Mouse (Mus musculus) bone marrow, adult 2 months (tissue): Measurements from ENCODE around the gene Ttc39a.

Experiments
- CTCF ChIP-seq: fragments of 200-500 bp; IDR thresholded peaks from 2 replicates; pipeline ENCODE4 v1.5.1; 2011; ENCODE audit warnings: low read length, control low read depth; ENCODE audit not compliant: control insufficient read depth, insufficient read depth
- POLR2A ChIP-seq: fragments of 200-500 bp; IDR thresholded peaks from 2 replicates; pipeline ENCODE4 v1.6.1; 2011; ENCODE audit warnings: low read depth, mild to moderate bottlenecking, control low read depth, low read length, borderline replicate concordance; ENCODE audit not compliant: control insufficient read depth

DNA sequence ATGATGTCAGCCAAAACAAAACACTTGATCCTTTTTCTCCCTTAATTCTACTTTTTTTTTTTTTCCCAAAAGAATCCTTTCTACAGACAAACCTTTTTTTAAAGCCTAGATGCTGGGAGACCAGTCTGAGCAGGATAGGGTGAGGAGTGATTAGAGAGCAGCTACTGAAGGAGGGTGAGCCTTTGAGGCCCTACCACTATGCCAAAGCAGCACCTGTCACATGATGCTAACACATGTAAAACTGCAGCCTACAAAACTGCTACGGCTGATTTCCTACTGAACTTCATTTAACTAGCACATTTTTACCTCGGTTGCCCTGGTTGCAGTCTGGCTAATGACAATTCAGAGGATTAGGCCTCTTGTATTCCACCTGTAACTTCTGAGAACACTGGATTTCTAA is 38.5 kb downstream of the Ttc39a start:
- TF ChIP-seq CTCF (no peak), POLR2A (no peak)
